Comparison of ENCODE assay signal across 8 mouse cellular contexts in the genomic region with DNA sequence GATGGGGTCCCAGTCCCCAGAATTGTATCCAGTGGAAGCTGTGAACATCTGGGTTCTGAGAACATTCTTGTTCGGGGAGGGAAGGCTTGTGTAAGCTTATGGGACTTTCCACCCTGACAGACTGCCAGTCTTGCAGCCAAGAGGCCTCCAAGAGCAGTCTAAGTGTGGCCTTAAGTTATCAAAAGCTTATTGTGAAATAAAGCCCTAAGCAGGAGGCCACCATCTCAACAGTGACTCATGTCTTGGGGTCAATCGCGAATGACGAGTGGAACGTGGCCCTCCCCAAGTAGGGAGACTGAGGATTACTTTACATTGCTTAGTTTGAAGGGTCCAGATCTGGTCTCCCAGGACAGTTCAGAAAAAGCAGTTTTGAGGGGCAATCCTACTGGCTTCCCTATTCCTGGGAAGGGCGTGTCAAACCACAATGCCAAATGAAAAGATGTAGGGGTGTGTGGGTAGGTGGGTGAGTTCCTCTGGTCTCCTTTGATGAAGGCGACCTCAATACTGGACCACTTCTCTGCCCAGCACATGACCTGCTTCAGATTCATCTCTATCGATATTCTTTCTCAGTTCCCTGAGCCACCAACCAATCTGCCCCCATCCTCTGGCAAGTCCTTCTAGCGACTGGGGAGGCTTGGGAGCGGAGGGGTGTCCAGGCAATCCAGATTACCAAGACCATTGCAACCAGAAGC. TPM values are rescaled to one million over a fixed set of nuclear protein-coding genes. Genes with fewer than 3 reads are reported as not detected.
DNase-seq lines count a peak whose midpoint lies in the region; ATAC-seq and TF ChIP-seq lines count a peak whose summit lies in the region.

A gene (plus strand): TSS at position 635 of the 692 bp plus-strand sequence.

- H3K9me3 ChIP-seq in kidney, postnatal 0 days (replicated peaks; ENCODE audit: low read length) = no peaks in the 10 kb centered on the region
- H3K9me3 ChIP-seq in heart, postnatal 0 days (replicated peaks; ENCODE audit: control insufficient read depth, low read length) = no peaks in the 10 kb centered on the region
- no peaks in the 10 kb centered on the region for H3K9me3 ChIP-seq in limb, embryonic 12.5 days

- H3ac ChIP-seq in myocyte (ENCODE audit: control insufficient read depth, insufficient read length) = peak within 1 kb of the TSS; percentile 22

- no peaks in the 10 kb centered on the region for H3K36me3 ChIP-seq in kidney, postnatal 0 days (ENCODE audit: insufficient read depth, low read length)
- no peaks in the 10 kb centered on the region for H3K36me3 ChIP-seq in heart, postnatal 0 days (replicated peaks; ENCODE audit: control insufficient read depth, insufficient read depth, low read length)
- no peaks in the 10 kb centered on the region for H3K36me3 ChIP-seq in limb, embryonic 12.5 days
- no peaks in the 10 kb centered on the region for H3K36me3 ChIP-seq in myocyte (ENCODE audit: control insufficient read depth, insufficient read depth)

- no peaks in the 10 kb centered on the region for H3K27me3 ChIP-seq in kidney, postnatal 0 days (ENCODE audit: insufficient read depth, low read length)
- H3K27me3 ChIP-seq in heart, postnatal 0 days (ENCODE audit: control insufficient read depth, insufficient read depth, low read length) = peaks cover 24% of the 10 kb centered on the region
- peaks cover 5% of the 10 kb centered on the region; the same call in 1 of the 2 replicates for H3K27me3 ChIP-seq in limb, embryonic 12.5 days
- H3K27me3 ChIP-seq in myocyte (ENCODE audit: control insufficient read depth, insufficient read depth, insufficient read length) = no peaks in the 10 kb centered on the region

- no peak for TF ChIP-seq CTCF in kidney, postnatal 0 days (IDR thresholded peaks at IDR 0.05; ENCODE audit: low read depth)
- TF ChIP-seq CTCF in heart, postnatal 0 days (IDR thresholded peaks at IDR 0.05; ENCODE audit: low read depth) = no peak

- no peak for TF ChIP-seq EP300 in heart, postnatal 0 days (IDR thresholded peaks at IDR 0.05; ENCODE audit: low read depth)

- H3K79me2 ChIP-seq in myocyte (ENCODE audit: control insufficient read depth, insufficient read depth) = peaks cover 30% of the 10 kb centered on the region

- no peaks in the 10 kb centered on the region for H3K4me1 ChIP-seq in kidney, postnatal 0 days (replicated peaks; ENCODE audit: insufficient read depth, low read length)
- H3K4me1 ChIP-seq in heart, postnatal 0 days (ENCODE audit: control insufficient read depth, insufficient read depth) = peaks cover 16% of the 10 kb centered on the region
- peaks cover 19% of the 10 kb centered on the region for H3K4me1 ChIP-seq in limb, embryonic 12.5 days (replicated peaks)

- no peak for TF ChIP-seq POLR2A in myocyte (IDR thresholded peaks at IDR 0.05; ENCODE audit: insufficient read length, low read depth)

- H3K9ac ChIP-seq in kidney, postnatal 0 days (ENCODE audit: low read depth, low read length) = peak within 1 kb of the TSS; percentile 25
- peak within 1 kb of the TSS; percentile 55 for H3K9ac ChIP-seq in heart, postnatal 0 days (replicated peaks; ENCODE audit: low read depth, low read length)
- peak within 1 kb of the TSS; percentile 86 for H3K9ac ChIP-seq in limb, embryonic 12.5 days (replicated peaks)

- H3K4me2 ChIP-seq in kidney, postnatal 0 days (ENCODE audit: low read length) = peak within 1 kb of the TSS; percentile 57
- H3K4me2 ChIP-seq in heart, postnatal 0 days (ENCODE audit: low read depth, low read length) = peak within 1 kb of the TSS; percentile 88
- H3K4me2 ChIP-seq in limb, embryonic 12.5 days = peak within 1 kb of the TSS; percentile 92
- H3K4me2 ChIP-seq in myocyte (ENCODE audit: low read depth) = peak within 1 kb of the TSS; percentile 73

- WGBS in kidney, postnatal 0 days = 35% methylated on average over 10 of the region's 10 CpGs
- 36% methylated on average over 10 of the region's 10 CpGs for WGBS in heart, postnatal 0 days
- 42% methylated on average over 10 of the region's 10 CpGs for WGBS in limb, embryonic 12.5 days

- H3K27ac ChIP-seq in kidney, postnatal 0 days = no peak within 1 kb of the TSS
- peak within 1 kb of the TSS; percentile 34; the same call in 1 of the 2 replicates for H3K27ac ChIP-seq in heart, postnatal 0 days (ENCODE audit: low read depth)
- peak within 1 kb of the TSS; percentile 72 for H3K27ac ChIP-seq in limb, embryonic 12.5 days

- H3K4me3 ChIP-seq in kidney, postnatal 0 days (replicated peaks; ENCODE audit: low read depth, low read length) = peak within 1 kb of the TSS; percentile 41
- peak within 1 kb of the TSS; percentile 57 for H3K4me3 ChIP-seq in heart, postnatal 0 days (ENCODE audit: low read depth, low read length)
- peak within 1 kb of the TSS; percentile 75 for H3K4me3 ChIP-seq in limb, embryonic 12.5 days (replicated peaks)
- peak within 1 kb of the TSS; percentile 70 for H3K4me3 ChIP-seq in myocyte

- no peak; the same call in 1 of the 2 replicates for ATAC-seq in kidney, postnatal 0 days (replicated peaks; ENCODE audit: low FRiP score, low read depth)
- peak; percentile 49; the same call in 1 of the 2 replicates for ATAC-seq in heart, postnatal 0 days (ENCODE audit: insufficient read depth, low read depth)
- ATAC-seq in limb, embryonic 12.5 days (ENCODE audit: insufficient number of reproducible peaks, insufficient read depth, low FRiP score, low TSS enrichment, low read depth) = peak; percentile 45

- DNase-seq in kidney, postnatal 0 days (ENCODE audit: low spot score) = no peak
- DNase-seq in kidney, postnatal 10 days = no peak
- DNase-seq in fibroblast of lung, adult 2 months (ENCODE audit: low read depth) = peak; percentile 83
- DNase-seq in heart, postnatal 0 days (ENCODE audit: low spot score) = no peak
- no peak for DNase-seq in thymus, adult 18-20 months
- no peak for DNase-seq in frontal cortex, postnatal 36 days (ENCODE audit: low spot score in 2 of 2)

TF ChIP-seq in myocyte, 11 proteins besides CTCF, POLR2A, EP300 and RAD21:
- TF ChIP-seq USF1 (IDR thresholded peaks at IDR 0.05; ENCODE audit: low read depth) = peak; percentile 38
- TF ChIP-seq E2F4 (IDR thresholded peaks at IDR 0.05; ENCODE audit: insufficient read depth) = no peak

RNA-seq across cellular contexts. Expression of the gene that starts here (rescaled TPM):
- polyA plus RNA-seq in kidney, postnatal 0 days (2015; fragmentation: Nextera tagmentation; extraction: Ambion mirVana) = 18.3 and 27.5 TPM in 2 replicates
- 5.6 and 18.7 TPM in 2 replicates for total RNA-seq in heart, postnatal 0 days (2014; rRNA removed; ENCODE audit: low replicate concordance)
- polyA plus RNA-seq in heart, postnatal 0 days (2015; fragmentation: Nextera tagmentation; extraction: Ambion mirVana) = 4.9 and 5.8 TPM in 2 replicates
- 47.9 and 62.8 TPM in 2 replicates for polyA plus RNA-seq in limb, embryonic 12.5 days (2016; fragmentation: Nextera tagmentation; extraction: Ambion mirVana)
- polyA plus RNA-seq in myocyte (2012; fragmentation: generic; extraction: Trizol) = 70.4 TPM

Comparison
In these comparisons a context has a peak if more than half of its experiments do, and no peak if none do; other contexts are left out.
1. H3K9ac ChIP-seq: peak in every context shown above with its lines; median percentile 86 in limb, embryonic 12.5 days; 55 in heart, postnatal 0 days; 25 in kidney, postnatal 0 days.